Mouse (Mus musculus): ENCODE measurements around the gene Tex2. TPM values are rescaled to one million over a fixed set of nuclear protein-coding genes. Genes with fewer than 3 reads are reported as not detected.
A peak's percentile ranks its signal among the peaks of the same experiment; 100 is the strongest.
"Not testable (repeated sequence)": the region's sequence is repeated elsewhere in the genome, so short reads cannot be mapped to it uniquely, and the experiment has no call there.

Gene Tex2
- polyA plus RNA-seq (2014; fragmentation: Nextera tagmentation; extraction: Ambion mirVana): 6.9 and 7.4 TPM in 2 replicates

GRCm38 (mm10) chr11:106612961-106613637 lies at the start of gene Tex2:
Gene Tex2, minus strand, starts transcription at chr11:106613423.
- Histone ChIP-seq H3K9me3 (replicated peaks; ENCODE audit: control insufficient read depth, low read length) (no peaks in the 10 kb centered on the region), H3K4me3 (ENCODE audit: low read depth, low read length) (peak within 1 kb of the TSS; percentile 96), H3K9ac (replicated peaks; ENCODE audit: low read length) (peak within 1 kb of the TSS; percentile 84), H3K36me3 (replicated peaks; ENCODE audit: control insufficient read depth, insufficient read depth, low read depth, low read length) (no peaks in the 10 kb centered on the region), H3K4me2 (ENCODE audit: low read depth, low read length) (peak within 1 kb of the TSS; percentile 97), H3K27me3 (ENCODE audit: control insufficient read depth, insufficient read depth, low read length) (no peaks in the 10 kb centered on the region), H3K27ac (replicated peaks; ENCODE audit: low read depth, low read length) (peak within 1 kb of the TSS; percentile 35; the same call in 1 of the 2 replicates), H3K4me1 (ENCODE audit: control insufficient read depth, insufficient read depth, low read length) (no peaks in the 10 kb centered on the region; the same call in 1 of the 2 replicates)
- DNase-seq (ENCODE audit: low spot score): peak; percentile 97
- peak; percentile 94 for ATAC-seq (replicated peaks; ENCODE audit: insufficient number of reproducible peaks, low FRiP score, low TSS enrichment, low read depth)
- WGBS: under 1% methylated on average over 44 of the region's 45 CpGs

GRCm38 (mm10) chr11:106662634-106663407 lies 49.6 kb upstream of the Tex2 start:
- WGBS: 85% methylated on average over 9 of the region's 11 CpGs
- Histone ChIP-seq H3K9me3 (replicated peaks; ENCODE audit: control insufficient read depth, low read length) (no peaks in the 10 kb centered on the region), H3K4me3 (ENCODE audit: low read depth, low read length) (no peak overlapping the region), H3K27ac (replicated peaks; ENCODE audit: low read depth, low read length) (no peak overlapping the region), H3K4me1 (ENCODE audit: control insufficient read depth, insufficient read depth, low read length) (peaks cover 2% of the 10 kb centered on the region; the same call in 1 of the 2 replicates), H3K27me3 (ENCODE audit: control insufficient read depth, insufficient read depth, low read length) (no peaks in the 10 kb centered on the region), H3K9ac (replicated peaks; ENCODE audit: low read length) (no peak overlapping the region), H3K36me3 (replicated peaks; ENCODE audit: control insufficient read depth, insufficient read depth, low read depth, low read length) (no peaks in the 10 kb centered on the region), H3K4me2 (ENCODE audit: low read depth, low read length) (no peak overlapping the region)
- DNase-seq (ENCODE audit: low spot score): no peak
- ATAC-seq (replicated peaks; ENCODE audit: insufficient number of reproducible peaks, low FRiP score, low TSS enrichment, low read depth): no peak

GRCm38 (mm10) chr11:106660453-106661081 lies 47.3 kb upstream of the Tex2 start:
- H3K4me3 ChIP-seq (ENCODE audit: low read depth, low read length): no peak overlapping the region
- no peaks in the 10 kb centered on the region for H3K9me3 ChIP-seq (replicated peaks; ENCODE audit: control insufficient read depth, low read length)
- peak overlapping the region; percentile 70 for H3K27ac ChIP-seq (replicated peaks; ENCODE audit: low read depth, low read length)
- peak; percentile 36; the same call in 1 of the 2 replicates for ATAC-seq (replicated peaks; ENCODE audit: insufficient number of reproducible peaks, low FRiP score, low TSS enrichment, low read depth)
- peak overlapping the region; percentile 43; the same call in 1 of the 2 replicates for H3K9ac ChIP-seq (replicated peaks; ENCODE audit: low read length)
- 53% methylated on average over 13 of the region's 13 CpGs for WGBS
- H3K4me2 ChIP-seq (ENCODE audit: low read depth, low read length): no peak overlapping the region
- H3K36me3 ChIP-seq (replicated peaks; ENCODE audit: control insufficient read depth, insufficient read depth, low read depth, low read length): no peaks in the 10 kb centered on the region
- H3K27me3 ChIP-seq (ENCODE audit: control insufficient read depth, insufficient read depth, low read length): no peaks in the 10 kb centered on the region
- peak; percentile 37 for DNase-seq (ENCODE audit: low spot score)
- H3K4me1 ChIP-seq (ENCODE audit: control insufficient read depth, insufficient read depth, low read length): peaks cover 2% of the 10 kb centered on the region; the same call in 1 of the 2 replicates

GRCm38 (mm10) chr11:106659598-106660295 lies 46.5 kb upstream of the Tex2 start:
- no peak overlapping the region; the same call in 1 of the 2 replicates for H3K4me2 ChIP-seq (ENCODE audit: low read depth, low read length)
- H3K36me3 ChIP-seq (replicated peaks; ENCODE audit: control insufficient read depth, insufficient read depth, low read depth, low read length): no peaks in the 10 kb centered on the region
- H3K27ac ChIP-seq (replicated peaks; ENCODE audit: low read depth, low read length): peak overlapping the region; percentile 70
- no peaks in the 10 kb centered on the region for H3K9me3 ChIP-seq (replicated peaks; ENCODE audit: control insufficient read depth, low read length)
- no peaks in the 10 kb centered on the region for H3K27me3 ChIP-seq (ENCODE audit: control insufficient read depth, insufficient read depth, low read length)
- H3K9ac ChIP-seq (replicated peaks; ENCODE audit: low read length): no peak overlapping the region
- H3K4me1 ChIP-seq (ENCODE audit: control insufficient read depth, insufficient read depth, low read length): peaks cover 2% of the 10 kb centered on the region; the same call in 1 of the 2 replicates
- 38% methylated on average over 15 of the region's 15 CpGs for WGBS
- DNase-seq (ENCODE audit: low spot score): peak; percentile 56
- H3K4me3 ChIP-seq (ENCODE audit: low read depth, low read length): no peak overlapping the region
- ATAC-seq (replicated peaks; ENCODE audit: insufficient number of reproducible peaks, low FRiP score, low TSS enrichment, low read depth): no peak

- Histone ChIP-seq H3K4me3 (ENCODE audit: low read depth, low read length) (no peak overlapping the region), H3K36me3 (replicated peaks; ENCODE audit: control insufficient read depth, insufficient read depth, low read depth, low read length) (no peaks in the 10 kb centered on the region), H3K4me2 (ENCODE audit: low read depth, low read length) (no peak overlapping the region), H3K4me1 (ENCODE audit: control insufficient read depth, insufficient read depth, low read length) (peaks cover 2% of the 10 kb centered on the region; the same call in 1 of the 2 replicates), H3K27me3 (ENCODE audit: control insufficient read depth, insufficient read depth, low read length) (no peaks in the 10 kb centered on the region), H3K9me3 (replicated peaks; ENCODE audit: control insufficient read depth, low read length) (no peaks in the 10 kb centered on the region), H3K9ac (replicated peaks; ENCODE audit: low read length) (peak overlapping the region; percentile 14; the same call in 1 of the 2 replicates), H3K27ac (replicated peaks; ENCODE audit: low read depth, low read length) (no peak overlapping the region)
- DNase-seq (ENCODE audit: low spot score) (peak; percentile 56), ATAC-seq (replicated peaks; ENCODE audit: insufficient number of reproducible peaks, low FRiP score, low TSS enrichment, low read depth) (no peak)
- WGBS: 18% methylated on average over 14 of the region's 14 CpGs
These were observed 45.0 kb upstream of the Tex2 start for GRCm38 (mm10) chr11:106658051-106658880.

- not testable (repeated sequence) for ATAC-seq (replicated peaks; ENCODE audit: insufficient number of reproducible peaks, low FRiP score, low TSS enrichment, low read depth); H3K4me3 ChIP-seq (ENCODE audit: low read depth, low read length); H3K9me3 ChIP-seq (replicated peaks; ENCODE audit: control insufficient read depth, low read length); H3K36me3 ChIP-seq (replicated peaks; ENCODE audit: control insufficient read depth, insufficient read depth, low read depth, low read length); H3K27me3 ChIP-seq (ENCODE audit: control insufficient read depth, insufficient read depth, low read length); H3K4me2 ChIP-seq (ENCODE audit: low read depth, low read length); H3K27ac ChIP-seq (replicated peaks; ENCODE audit: low read depth, low read length); DNase-seq (ENCODE audit: low spot score); H3K4me1 ChIP-seq (ENCODE audit: control insufficient read depth, insufficient read depth, low read length); H3K9ac ChIP-seq (replicated peaks; ENCODE audit: low read length)
- 85% methylated on average over 5 of the region's 5 CpGs for WGBS
These were observed 43.8 kb upstream of the Tex2 start for GRCm38 (mm10) chr11:106656896-106657498.

GRCm38 (mm10) chr11:106648347-106648746 lies 35.1 kb upstream of the Tex2 start:
- H3K9ac ChIP-seq (replicated peaks; ENCODE audit: low read length): no peak overlapping the region
- H3K27me3 ChIP-seq (ENCODE audit: control insufficient read depth, insufficient read depth, low read length): no peaks in the 10 kb centered on the region
- ATAC-seq (replicated peaks; ENCODE audit: insufficient number of reproducible peaks, low FRiP score, low TSS enrichment, low read depth): no peak
- H3K4me1 ChIP-seq (ENCODE audit: control insufficient read depth, insufficient read depth, low read length): no peaks in the 10 kb centered on the region
- peak; percentile 89 for DNase-seq (ENCODE audit: low spot score)
- H3K27ac ChIP-seq (replicated peaks; ENCODE audit: low read depth, low read length): no peak overlapping the region
- H3K36me3 ChIP-seq (replicated peaks; ENCODE audit: control insufficient read depth, insufficient read depth, low read depth, low read length): no peaks in the 10 kb centered on the region
- no peak overlapping the region for H3K4me2 ChIP-seq (ENCODE audit: low read depth, low read length)
- H3K4me3 ChIP-seq (ENCODE audit: low read depth, low read length): no peak overlapping the region
- no peaks in the 10 kb centered on the region for H3K9me3 ChIP-seq (replicated peaks; ENCODE audit: control insufficient read depth, low read length)
- WGBS: 26% methylated on average over 13 of the region's 13 CpGs
